Mouse (Mus musculus): ENCODE measurements around the gene Skp2.

Skp2 gene

DNA sequence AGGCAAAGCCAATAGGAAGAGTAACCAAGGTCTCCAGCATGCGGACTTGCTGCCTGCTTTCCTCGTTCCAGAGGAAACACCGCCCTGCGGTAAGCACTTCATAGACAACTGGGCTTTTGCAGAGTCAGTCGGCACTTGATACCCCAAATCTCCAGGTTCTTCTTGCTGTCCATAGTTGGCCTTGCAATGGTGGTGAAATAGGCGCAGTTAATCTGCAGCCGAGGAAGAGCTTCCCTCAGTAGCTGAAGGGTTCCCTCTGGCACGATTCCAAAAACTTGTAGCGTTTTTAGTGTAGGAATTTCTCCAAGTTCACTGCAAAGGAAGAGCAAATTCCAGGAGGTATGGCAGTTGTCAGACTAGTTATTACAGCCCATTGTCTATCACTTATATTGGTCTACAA, 41.7 kb downstream of the Skp2 start:
- 68% methylated on average over 9 of the region's 9 CpGs for WGBS

DNA sequence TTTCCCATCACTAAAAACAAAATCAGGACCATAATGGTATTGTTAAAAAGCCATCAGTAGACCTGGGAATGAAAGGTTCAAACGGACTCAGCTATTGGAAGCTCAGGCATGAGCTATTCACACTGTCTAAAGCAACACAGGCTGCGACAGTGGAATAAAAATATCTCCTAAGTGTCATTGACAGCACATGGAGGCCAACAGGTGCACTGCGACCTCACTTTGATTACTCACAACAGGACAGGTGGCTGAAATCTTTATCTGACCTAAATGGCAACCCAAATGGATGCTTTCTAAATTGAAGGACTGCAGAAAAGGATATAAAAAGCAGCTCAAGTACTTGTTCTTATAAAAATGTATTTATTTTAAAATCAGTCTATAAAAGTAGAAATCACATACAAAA, 43.6 kb downstream of the Skp2 start:
- WGBS, result 81% methylated on average over 3 of the region's 3 CpGs

DNA sequence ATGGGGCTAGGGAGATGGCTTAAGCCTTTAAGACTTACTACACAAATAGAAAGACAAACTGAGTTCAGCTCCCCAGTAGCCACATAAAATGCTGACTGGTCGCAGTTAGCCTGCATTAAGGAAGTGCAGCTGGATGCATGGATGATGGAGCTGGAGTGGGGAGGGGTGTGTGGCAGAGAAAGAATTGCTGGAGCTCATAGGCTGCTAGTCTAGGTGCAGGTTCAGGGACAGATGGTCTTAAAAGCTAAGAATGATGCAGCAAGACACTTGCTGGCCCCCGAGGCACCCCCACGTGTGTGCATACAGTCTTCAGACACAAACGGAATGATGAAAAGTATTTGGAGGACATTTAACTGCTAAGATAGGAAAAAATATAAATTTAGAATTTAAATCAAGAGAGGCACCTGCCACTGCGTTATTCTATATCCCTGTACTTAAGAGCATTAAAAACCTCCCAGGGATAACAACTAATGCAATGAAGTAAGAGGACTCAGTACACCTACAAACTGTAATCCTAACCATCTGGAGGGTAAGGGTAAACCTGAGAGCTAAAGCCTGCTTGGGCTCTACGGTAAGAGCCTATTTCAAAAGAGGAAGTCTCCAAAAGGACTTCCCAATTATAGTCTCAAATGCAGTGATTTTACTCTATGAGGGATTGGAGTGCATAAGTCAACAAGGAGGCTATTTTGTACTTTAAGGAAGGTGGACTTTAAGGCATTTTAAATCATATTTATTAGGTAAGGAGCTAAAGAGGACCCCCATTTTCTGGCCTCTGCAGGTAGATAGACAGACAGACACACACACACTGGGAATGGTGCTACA, 44.5 kb downstream of the Skp2 start:
- 59% methylated on average over 6 of the region's 6 CpGs for WGBS

DNA sequence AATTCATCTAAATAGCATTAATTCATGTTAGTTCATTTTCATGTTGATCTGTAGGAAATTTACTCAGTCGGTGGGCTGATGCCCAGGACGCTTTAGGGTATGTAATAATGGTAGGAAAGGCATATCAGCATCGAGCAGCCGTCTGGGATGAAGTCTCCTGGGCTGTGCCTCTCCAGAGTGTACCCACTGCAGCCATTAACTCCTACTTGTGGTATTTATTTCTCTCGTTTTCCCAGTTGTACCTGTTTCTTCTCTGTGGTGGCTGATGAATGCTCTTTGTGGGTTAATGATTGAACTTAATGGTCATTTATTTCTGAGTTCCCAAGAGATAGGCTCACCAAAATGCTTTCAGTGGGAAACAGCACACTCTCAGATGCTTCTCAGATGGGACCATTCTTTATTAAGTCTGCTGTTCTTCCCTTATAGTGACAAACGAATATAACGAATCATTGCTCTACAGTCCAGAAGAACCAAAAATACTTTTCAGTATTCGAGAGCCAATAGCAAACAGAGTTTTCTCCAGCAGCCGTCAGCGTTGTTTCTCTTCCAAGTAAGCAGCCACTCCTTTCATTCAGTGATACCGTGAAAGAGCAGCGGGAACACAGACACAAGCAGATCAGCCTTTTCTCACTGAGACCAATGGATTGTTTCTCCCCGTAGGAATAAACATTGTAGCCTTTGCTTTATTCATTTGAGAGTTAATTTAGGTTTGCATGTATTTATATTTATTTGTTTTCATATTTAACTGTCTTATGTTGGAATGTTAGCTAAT, 48.7 kb downstream of the Skp2 start:
- WGBS, result 71% methylated on average over 13 of the region's 13 CpGs

DNA sequence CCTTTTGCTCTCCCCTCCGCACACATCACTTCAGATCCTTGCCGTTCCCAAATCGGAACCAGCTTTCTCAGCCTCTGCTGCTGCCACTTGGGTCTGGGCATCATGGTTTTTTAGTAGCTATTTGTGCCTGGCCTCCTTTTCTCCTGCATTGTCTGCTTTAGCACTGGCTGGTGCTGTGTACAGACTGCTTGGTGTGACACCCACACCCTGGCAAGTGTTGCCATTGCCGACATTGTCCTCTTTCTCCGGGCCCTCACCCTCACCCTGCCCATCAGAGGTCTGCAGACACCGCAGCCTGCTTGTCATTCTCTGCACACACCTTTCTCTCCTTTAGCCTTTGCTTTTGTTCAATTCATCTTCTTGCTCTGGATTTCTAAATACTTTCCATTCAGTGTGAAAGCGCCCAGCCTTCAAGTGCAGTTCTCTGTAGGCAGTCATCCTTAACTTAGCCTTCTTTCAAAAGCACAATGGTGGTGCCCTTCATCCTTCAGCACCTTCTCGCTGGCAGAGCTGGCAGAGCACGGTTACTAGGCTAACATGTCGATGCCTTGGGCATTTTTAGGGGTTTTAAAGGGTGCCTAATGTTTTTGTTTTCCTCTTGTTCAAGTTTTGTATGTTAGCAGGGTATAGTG, 54.7 kb downstream of the Skp2 start:
- 61% methylated on average over 10 of the region's 10 CpGs for WGBS

- WGBS, result 97% methylated on average over 4 of the region's 4 CpGs
These were observed 58.4 kb downstream of the Skp2 start for GRCm38 (mm10) chr15:9096865-9097264.

GRCm38 (mm10) chr15:9094366-9094750, 60.9 kb downstream of the Skp2 start:
- WGBS, result 20% methylated on average over 13 of the region's 13 CpGs

GRCm38 (mm10) chr15:9093598-9094365, 61.4 kb downstream of the Skp2 start:
- 74% methylated on average over 11 of the region's 11 CpGs for WGBS

- 91% methylated on average over 5 of the region's 5 CpGs for WGBS
These were observed 64.6 kb downstream of the Skp2 start for GRCm38 (mm10) chr15:9090662-9091061.

- WGBS, result 32% methylated on average over 2 of the region's 2 CpGs
These were observed 66.0 kb downstream of the Skp2 start for GRCm38 (mm10) chr15:9089136-9089720.

DNA sequence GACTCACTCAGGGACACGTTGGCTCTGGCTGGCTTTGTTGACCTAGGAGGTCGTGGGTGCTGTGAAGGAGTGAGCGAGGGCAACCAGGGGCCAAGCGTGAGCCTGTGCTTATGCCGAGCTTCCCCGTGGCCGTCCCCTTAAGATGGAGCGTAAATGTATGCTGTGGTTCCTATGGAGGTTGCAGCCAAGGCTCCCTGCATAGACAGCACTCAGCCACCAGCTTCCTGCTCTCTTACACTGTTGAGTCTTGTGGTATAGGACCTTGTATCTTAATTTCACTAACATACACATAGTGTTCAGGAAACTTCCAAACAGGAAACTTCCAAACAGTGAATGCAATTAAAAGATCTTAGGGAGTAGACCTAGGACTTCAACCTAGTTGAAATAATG, 66.5 kb downstream of the Skp2 start:
- WGBS, result 78% methylated on average over 8 of the region's 8 CpGs

DNA sequence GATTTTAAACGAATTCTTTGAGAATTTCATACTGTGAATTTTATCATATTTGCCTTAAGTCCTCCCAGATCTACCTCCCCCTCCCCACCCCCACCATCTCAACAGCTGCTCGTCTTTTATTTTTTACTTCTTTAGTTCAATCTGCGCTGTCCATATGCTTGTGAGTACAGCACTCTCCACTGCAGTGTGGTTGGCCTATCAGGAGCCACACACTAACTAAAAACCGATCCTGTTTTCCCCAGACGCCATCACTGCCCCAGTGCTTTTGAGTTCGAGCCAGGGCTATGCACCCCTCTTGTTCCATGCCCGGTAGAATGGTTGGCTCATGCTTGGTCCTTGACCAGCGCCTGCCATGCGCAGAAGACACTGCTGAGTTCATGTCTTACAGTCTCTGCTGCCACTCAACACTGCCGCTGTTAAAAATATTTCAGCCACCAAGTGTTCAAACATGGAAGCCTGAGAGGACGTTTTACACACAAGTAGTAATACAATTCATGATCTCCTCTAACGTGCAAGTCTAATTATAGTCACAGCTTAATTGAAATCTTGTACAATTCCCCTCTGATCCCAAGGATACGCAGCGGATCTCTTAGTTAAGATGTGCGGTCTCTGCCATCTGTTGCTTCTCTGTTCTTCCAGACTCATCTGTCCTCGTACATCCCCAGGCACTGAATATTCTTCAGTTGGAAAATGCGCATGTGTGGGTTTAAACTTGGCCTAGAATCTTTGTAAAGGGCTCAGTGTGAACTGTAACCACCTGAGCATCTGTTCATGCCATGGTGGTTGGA, 67.1 kb downstream of the Skp2 start:
- 57% methylated on average over 17 of the region's 17 CpGs for WGBS

GRCm38 (mm10) chr15:9087421-9087820, 67.8 kb downstream of the Skp2 start:
- WGBS, result 75% methylated on average over 5 of the region's 5 CpGs

- WGBS, result 77% methylated on average over 11 of the region's 11 CpGs
These were observed 68.4 kb downstream of the Skp2 start for GRCm38 (mm10) chr15:9086813-9087212.

GRCm38 (mm10) chr15:9082753-9083152, 72.5 kb downstream of the Skp2 start:
- WGBS, result 89% methylated on average over 9 of the region's 9 CpGs

DNA sequence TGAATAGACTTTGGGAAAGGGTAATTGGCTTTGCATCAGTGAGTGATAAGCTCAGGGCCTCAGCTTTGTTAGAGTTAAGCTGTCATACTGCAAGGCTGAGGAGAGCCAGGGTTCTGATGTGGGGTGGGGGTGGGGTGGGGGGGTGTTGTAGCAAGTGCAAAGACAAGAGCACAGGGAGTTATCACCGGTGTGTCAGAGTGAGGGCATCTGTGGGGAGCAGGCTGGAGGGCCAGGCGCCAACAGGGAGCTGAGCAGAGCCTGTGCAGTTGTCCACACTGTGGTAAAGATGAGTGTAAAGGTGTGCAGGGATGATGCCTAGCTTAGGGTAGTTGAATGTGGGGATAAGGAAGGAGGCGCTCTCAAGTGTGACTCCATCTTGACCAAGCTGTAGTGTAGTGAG, 73.9 kb downstream of the Skp2 start:
- 84% methylated on average over 3 of the region's 3 CpGs for WGBS

- 87% methylated on average over 4 of the region's 4 CpGs for WGBS
These were observed 75.0 kb downstream of the Skp2 start for GRCm38 (mm10) chr15:9080206-9080605.

DNA sequence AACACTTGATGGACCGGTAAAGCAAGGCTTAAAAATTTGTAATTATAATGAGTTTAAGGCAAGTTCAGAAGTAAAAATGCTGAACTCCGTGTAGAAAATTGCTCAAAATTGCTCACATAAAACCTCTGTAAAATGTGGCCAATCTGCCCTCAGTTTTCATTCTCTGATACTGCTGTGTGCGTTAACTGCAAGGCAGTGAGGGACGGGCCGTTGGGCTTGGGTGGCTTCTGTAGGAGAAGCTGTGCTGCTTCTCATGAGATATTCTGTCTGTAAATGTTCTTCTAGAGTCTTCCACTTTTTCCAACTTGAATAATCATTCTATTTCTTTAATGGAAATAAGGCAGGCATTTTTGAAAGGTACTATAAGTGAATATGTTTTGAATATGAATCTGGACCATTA, 75.6 kb downstream of the Skp2 start:
- 66% methylated on average over 5 of the region's 5 CpGs for WGBS

- 60% methylated on average over 12 of the region's 12 CpGs for WGBS
These were observed 76.5 kb downstream of the Skp2 start for GRCm38 (mm10) chr15:9078481-9079300.
